Mouse (Mus musculus): ENCODE results near the gene Cryl1. TPM values are rescaled to one million over a fixed set of nuclear protein-coding genes. Genes with fewer than 3 reads are reported as not detected.

Gene Cryl1
- polyA plus RNA-seq (2016; fragmentation: Nextera tagmentation; extraction: Ambion mirVana) = 7.1 and 10.8 TPM in 2 replicates

- 2% methylated on average over 43 of the region's 43 CpGs for WGBS
- Histone ChIP-seq H3K4me2 (replicated peaks) (peak within 1 kb of the TSS; percentile 74), H3K27ac (replicated peaks) (no peak within 1 kb of the TSS), H3K4me3 (peak within 1 kb of the TSS; percentile 57), H3K9me3 (no peaks in the 10 kb centered on the region), H3K9ac (replicated peaks) (peak within 1 kb of the TSS; percentile 59), H3K4me1 (peaks cover 3% of the 10 kb centered on the region; the same call in 1 of the 2 replicates), H3K36me3 (no peaks in the 10 kb centered on the region), H3K27me3 (peaks cover 25% of the 10 kb centered on the region)
- peak; percentile 100 for ATAC-seq (ENCODE audit: low FRiP score, low read depth)
These were observed at the start of gene Cryl1 for GRCm38 (mm10) chr14:57398065-57398757. Cryl1 (minus strand) TSS chr14:57398529.

- Histone ChIP-seq H3K4me2 (replicated peaks) (no peak overlapping the region), H3K9me3 (no peaks in the 10 kb centered on the region), H3K27ac (replicated peaks) (no peak overlapping the region), H3K27me3 (no peaks in the 10 kb centered on the region), H3K9ac (replicated peaks) (no peak overlapping the region), H3K36me3 (no peaks in the 10 kb centered on the region), H3K4me1 (no peaks in the 10 kb centered on the region), H3K4me3 (no peak overlapping the region)
- 89% methylated on average over 2 of the region's 2 CpGs for WGBS
- no peak for ATAC-seq (ENCODE audit: low FRiP score, low read depth)
These were observed 32.1 kb upstream of the Cryl1 start for GRCm38 (mm10) chr14:57430451-57430850.

GRCm38 (mm10) chr14:57424212-57424561 lies 25.9 kb upstream of the Cryl1 start:
- Histone ChIP-seq H3K27ac (replicated peaks) (peak overlapping the region; percentile 75), H3K27me3 (no peaks in the 10 kb centered on the region), H3K9ac (replicated peaks) (peak overlapping the region; percentile 85), H3K4me3 (peak overlapping the region; percentile 94), H3K4me2 (replicated peaks) (peak overlapping the region; percentile 69), H3K4me1 (peaks cover 7% of the 10 kb centered on the region), H3K36me3 (no peaks in the 10 kb centered on the region), H3K9me3 (no peaks in the 10 kb centered on the region)
- WGBS = under 1% methylated on average over 24 of the region's 24 CpGs
- ATAC-seq (ENCODE audit: low FRiP score, low read depth) = peak; percentile 92

GRCm38 (mm10) chr14:57423432-57424211 lies 25.3 kb upstream of the Cryl1 start, which contains the start of gene Ift88:
Ift88 (plus strand) TSS chr14:57424062.
- 4% methylated on average over 42 of the region's 42 CpGs for WGBS
- ATAC-seq (ENCODE audit: low FRiP score, low read depth) = peak; percentile 99

GRCm38 (mm10) chr14:57417187-57417586 lies 18.9 kb upstream of the Cryl1 start:
- H3K4me1 ChIP-seq = 0 out of 2 replicates have a peak, but pooled peaks cover 2% of the 10 kb centered on the region
- no peak overlapping the region for H3K9ac ChIP-seq (replicated peaks)
- H3K9me3 ChIP-seq = no peaks in the 10 kb centered on the region
- no peaks in the 10 kb centered on the region for H3K27me3 ChIP-seq
- H3K4me2 ChIP-seq (replicated peaks) = no peak overlapping the region
- ATAC-seq (ENCODE audit: low FRiP score, low read depth) = no peak
- no peaks in the 10 kb centered on the region for H3K36me3 ChIP-seq
- WGBS = 88% methylated on average over 2 of the region's 2 CpGs
- no peak overlapping the region for H3K27ac ChIP-seq (replicated peaks)
- H3K4me3 ChIP-seq = no peak overlapping the region

More at GRCm38 (mm10) chr14:57423432-57424211, 25.3 kb upstream of the Cryl1 start, which contains the start of gene Ift88:
- Histone ChIP-seq H3K36me3 (no peaks in the 10 kb centered on the region), H3K4me1 (peaks cover 7% of the 10 kb centered on the region), H3K27ac (replicated peaks) (peak within 1 kb of the TSS; percentile 75), H3K4me2 (replicated peaks) (peak within 1 kb of the TSS; percentile 69), H3K9me3 (no peaks in the 10 kb centered on the region), H3K9ac (replicated peaks) (peak within 1 kb of the TSS; percentile 85), H3K27me3 (no peaks in the 10 kb centered on the region), H3K4me3 (peak within 1 kb of the TSS; percentile 94)

- H3K4me2 ChIP-seq (replicated peaks) = no peak overlapping the region
- no peak for ATAC-seq (ENCODE audit: low FRiP score, low read depth)
- WGBS = 58% methylated on average over 7 of the region's 7 CpGs
- H3K4me3 ChIP-seq = no peak overlapping the region
- no peaks in the 10 kb centered on the region for H3K36me3 ChIP-seq
- H3K27ac ChIP-seq (replicated peaks) = no peak overlapping the region
- H3K9me3 ChIP-seq = no peaks in the 10 kb centered on the region
- H3K4me1 ChIP-seq = peaks cover 8% of the 10 kb centered on the region
- H3K9ac ChIP-seq (replicated peaks) = no peak overlapping the region
- H3K27me3 ChIP-seq = no peaks in the 10 kb centered on the region
These were observed 13.8 kb upstream of the Cryl1 start for GRCm38 (mm10) chr14:57412166-57412565.

GRCm38 (mm10) chr14:57409106-57409505 lies 10.8 kb upstream of the Cryl1 start:
- Histone ChIP-seq H3K4me2 (replicated peaks) (no peak overlapping the region), H3K27me3 (no peaks in the 10 kb centered on the region), H3K9me3 (no peaks in the 10 kb centered on the region), H3K27ac (replicated peaks) (no peak overlapping the region), H3K4me1 (peaks cover 10% of the 10 kb centered on the region), H3K9ac (replicated peaks) (no peak overlapping the region), H3K36me3 (no peaks in the 10 kb centered on the region), H3K4me3 (no peak overlapping the region)
- ATAC-seq (ENCODE audit: low FRiP score, low read depth) = no peak
- WGBS = 31% methylated on average over 6 of the region's 6 CpGs

GRCm38 (mm10) chr14:57408100-57408499 lies 9.8 kb upstream of the Cryl1 start:
- Histone ChIP-seq H3K4me2 (replicated peaks) (no peak overlapping the region), H3K9me3 (no peaks in the 10 kb centered on the region), H3K9ac (replicated peaks) (no peak overlapping the region), H3K27ac (replicated peaks) (no peak overlapping the region), H3K4me1 (peaks cover 10% of the 10 kb centered on the region), H3K4me3 (no peak overlapping the region), H3K36me3 (no peaks in the 10 kb centered on the region), H3K27me3 (no peaks in the 10 kb centered on the region)
- ATAC-seq (ENCODE audit: low FRiP score, low read depth) = no peak
- WGBS = 81% methylated on average over 8 of the region's 8 CpGs

GRCm38 (mm10) chr14:57407039-57407987 lies 9.0 kb upstream of the Cryl1 start:
- H3K27me3 ChIP-seq = no peaks in the 10 kb centered on the region
- H3K9me3 ChIP-seq = no peaks in the 10 kb centered on the region
- H3K27ac ChIP-seq (replicated peaks) = no peak overlapping the region
- H3K4me3 ChIP-seq = peak overlapping the region; percentile 14; the same call in 1 of the 2 replicates
- no peaks in the 10 kb centered on the region for H3K36me3 ChIP-seq
- H3K4me2 ChIP-seq (replicated peaks) = peak overlapping the region; percentile 37
- ATAC-seq (ENCODE audit: low FRiP score, low read depth) = 0 out of 2 replicates have a peak, but pooled peaks have one; percentile 65
- H3K9ac ChIP-seq (replicated peaks) = no peak overlapping the region
- peaks cover 10% of the 10 kb centered on the region for H3K4me1 ChIP-seq
- WGBS = 6% methylated on average over 12 of the region's 12 CpGs

GRCm38 (mm10) chr14:57402815-57403214 lies 4.5 kb upstream of the Cryl1 start:
- Histone ChIP-seq H3K9me3 (no peaks in the 10 kb centered on the region), H3K4me3 (no peak overlapping the region), H3K27ac (replicated peaks) (no peak overlapping the region), H3K36me3 (no peaks in the 10 kb centered on the region), H3K9ac (replicated peaks) (no peak overlapping the region), H3K4me2 (replicated peaks) (no peak overlapping the region), H3K4me1 (peaks cover 11% of the 10 kb centered on the region), H3K27me3 (peaks cover 7% of the 10 kb centered on the region; the same call in 1 of the 2 replicates)
- no peak for ATAC-seq (ENCODE audit: low FRiP score, low read depth)

GRCm38 (mm10) chr14:57398813-57399427 lies 591 bp upstream of the Cryl1 start:
- Histone ChIP-seq H3K36me3 (no peaks in the 10 kb centered on the region), H3K27me3 (peaks cover 25% of the 10 kb centered on the region), H3K9ac (replicated peaks) (no peak overlapping the region), H3K9me3 (no peaks in the 10 kb centered on the region), H3K27ac (replicated peaks) (no peak overlapping the region), H3K4me1 (peaks cover 3% of the 10 kb centered on the region; the same call in 1 of the 2 replicates), H3K4me2 (replicated peaks) (peak overlapping the region; percentile 74), H3K4me3 (peak overlapping the region; percentile 57)
- WGBS = 23% methylated on average over 13 of the region's 13 CpGs
- no peak for ATAC-seq (ENCODE audit: low FRiP score, low read depth)

Data from midbrain, embryonic 12.5 days (tissue).